Mouse (Mus musculus) lung, embryonic 14.5 days (tissue): ENCODE data around the gene Nr2c2. TPM values are rescaled to one million over a fixed set of nuclear protein-coding genes. Genes with fewer than 3 reads are reported as not detected.

Source experiments
- ATAC-seq: fragments of 200-750 bp; cut with Nextera tagmentation; 2 replicates; pipeline ENCODE4 v1.8.0; 2017; ENCODE audit warnings: mild to moderate bottlenecking, moderate TSS enrichment, moderate library complexity; ENCODE audit not compliant: insufficient read depth
- DNase-seq: peaks from one replicate; pipeline ENCODE4 v3.0.0-alpha.2; 2015
- H3K27ac ChIP-seq: fragments of 300-500 bp; sonication (generic); 2 replicates; pipeline ENCODE4 v1.5.1; 2014; ENCODE audit warnings: low read depth, mild to moderate bottlenecking, moderate library complexity
- H3K27me3 ChIP-seq: fragments of 300-500 bp; sonication (generic); 2 replicates; pipeline ENCODE4 v1.6.1; 2014; ENCODE audit warnings: low read length, control low read depth; ENCODE audit not compliant: insufficient read depth
- H3K36me3 ChIP-seq: fragments of 300-500 bp; sonication (generic); 2 replicates; pipeline ENCODE4 v1.6.1; 2014; ENCODE audit warnings: control low read depth; ENCODE audit not compliant: insufficient read depth
- H3K4me1 ChIP-seq: fragments of 300-500 bp; sonication (generic); 2 replicates; pipeline ENCODE4 v1.6.1; 2014; ENCODE audit warnings: antibody characterized with exemption, control low read depth; ENCODE audit not compliant: insufficient read depth
- H3K4me2 ChIP-seq: fragments of 300-500 bp; sonication (generic); 2 replicates; pipeline ENCODE4 v1.6.1; 2014; ENCODE audit warnings: mild to moderate bottlenecking
- H3K4me3 ChIP-seq: fragments of 300-500 bp; sonication (generic); 2 replicates; pipeline ENCODE4 v1.5.1; 2014; ENCODE audit warnings: low read depth, low read length
- H3K9ac ChIP-seq: fragments of 300-500 bp; sonication (generic); 2 replicates; pipeline ENCODE4 v1.6.1; 2014
- H3K9me3 ChIP-seq: fragments of 300-500 bp; sonication (generic); 2 replicates; pipeline ENCODE4 v1.6.1; 2016; ENCODE audit warnings: low read depth, low read length, control low read depth
- CTCF ChIP-seq: IDR thresholded peaks from 2 replicates; pipeline ENCODE4 v1.5.1; 2016; ENCODE audit warnings: antibody characterized with exemption, low read depth
- WGBS: fragments of 180-500 bp; shearing (Covaris S2); extraction: QIAGEN DNeasy Blood & Tissue Kit; methylation state at CpG from one replicate; pipeline ENCODE4 v1.1.7; 2014; 5-methylcytosine and 5-hydroxymethylcytosine counted together
- polyA plus RNA-seq: library from polyadenylated mRNA; unstranded; fragments of >200 nt; fragmentation: Nextera tagmentation; extraction: Ambion mirVana; gene quantifications from 2 replicates; pipeline ENCODE4 v1.2.1, GENCODE M21; 2014

Nr2c2 gene
- polyA plus RNA-seq, 1 experiment from 2014 or later = 33.4 TPM

GRCm38 (mm10) chr6:92089982-92090381 lies 1.2 kb upstream of the Nr2c2 start:
- peak overlapping the region; percentile 88; the same call in 1 of the 2 replicates for H3K4me3 ChIP-seq
- H3K9ac ChIP-seq = no peak overlapping the region
- peak overlapping the region; percentile 90 for H3K4me2 ChIP-seq
- TF ChIP-seq CTCF = no peak
- no peaks in the 10 kb centered on the region for H3K9me3 ChIP-seq
- ATAC-seq (no peak), DNase-seq (no peak)
- peaks cover 12% of the 10 kb centered on the region; the same call in 1 of the 2 replicates for H3K4me1 ChIP-seq
- no peak overlapping the region for H3K27ac ChIP-seq
- H3K36me3 ChIP-seq = no peaks in the 10 kb centered on the region
- H3K27me3 ChIP-seq = no peaks in the 10 kb centered on the region
- 91% methylated on average over 4 of the region's 4 CpGs for WGBS

GRCm38 (mm10) chr6:92090497-92090896 lies 693 bp upstream of the Nr2c2 start:
- Histone ChIP-seq H3K27me3 (no peaks in the 10 kb centered on the region), H3K4me2 (peak overlapping the region; percentile 90), H3K9ac (peak overlapping the region; percentile 98), H3K27ac (peak overlapping the region; percentile 100), H3K9me3 (no peaks in the 10 kb centered on the region), H3K4me3 (peak overlapping the region; percentile 88), H3K4me1 (peaks cover 12% of the 10 kb centered on the region; the same call in 1 of the 2 replicates), H3K36me3 (no peaks in the 10 kb centered on the region)
- no peak for TF ChIP-seq CTCF
- WGBS = 7% methylated on average over 4 of the region's 4 CpGs
- ATAC-seq (no peak), DNase-seq (no peak)

GRCm38 (mm10) chr6:92091767-92092489 lies 738 bp downstream of the Nr2c2 start:
- peak overlapping the region; percentile 90 for H3K4me2 ChIP-seq
- H3K36me3 ChIP-seq = no peaks in the 10 kb centered on the region
- ATAC-seq (peak; percentile 99), DNase-seq (peak; percentile 99)
- peak overlapping the region; percentile 88 for H3K4me3 ChIP-seq
- no peak for TF ChIP-seq CTCF
- under 1% methylated on average over 50 of the region's 81 CpGs for WGBS
- H3K9ac ChIP-seq = peak overlapping the region; percentile 98
- H3K4me1 ChIP-seq = peaks cover 12% of the 10 kb centered on the region; the same call in 1 of the 2 replicates
- peak overlapping the region; percentile 100 for H3K27ac ChIP-seq
- H3K27me3 ChIP-seq = no peaks in the 10 kb centered on the region
- no peaks in the 10 kb centered on the region for H3K9me3 ChIP-seq

- Histone ChIP-seq H3K9me3 (no peaks in the 10 kb centered on the region), H3K4me1 (peaks cover 12% of the 10 kb centered on the region; the same call in 1 of the 2 replicates), H3K27me3 (no peaks in the 10 kb centered on the region), H3K36me3 (no peaks in the 10 kb centered on the region), H3K4me2 (peak overlapping the region; percentile 90), H3K4me3 (peak overlapping the region; percentile 88), H3K27ac (peak overlapping the region; percentile 100), H3K9ac (peak overlapping the region; percentile 98)
- DNase-seq = no peak
- no peak for TF ChIP-seq CTCF
- WGBS = 21% methylated on average over 3 of the region's 3 CpGs
- ATAC-seq = no peak
Measured at GRCm38 (mm10) chr6:92092737-92093136, 1.5 kb downstream of the Nr2c2 start.

- H3K9me3 ChIP-seq = no peaks in the 10 kb centered on the region
- no peak overlapping the region for H3K9ac ChIP-seq
- ATAC-seq (no peak), DNase-seq (no peak)
- H3K4me2 ChIP-seq = peak overlapping the region; percentile 90; the same call in 1 of the 2 replicates
- H3K4me3 ChIP-seq = no peak overlapping the region
- WGBS = 83% methylated on average over 2 of the region's 2 CpGs
- H3K36me3 ChIP-seq = no peaks in the 10 kb centered on the region
- no peak for TF ChIP-seq CTCF
- H3K27me3 ChIP-seq = no peaks in the 10 kb centered on the region
- no peak overlapping the region for H3K27ac ChIP-seq
- H3K4me1 ChIP-seq = peaks cover 12% of the 10 kb centered on the region; the same call in 1 of the 2 replicates
Measured at GRCm38 (mm10) chr6:92093869-92094268, 2.7 kb downstream of the Nr2c2 start.

GRCm38 (mm10) chr6:92100679-92101360 lies 9.6 kb downstream of the Nr2c2 start:
- TF ChIP-seq CTCF = no peak
- Histone ChIP-seq H3K36me3 (no peaks in the 10 kb centered on the region), H3K27ac (no peak overlapping the region), H3K4me3 (no peak overlapping the region), H3K9ac (no peak overlapping the region), H3K4me2 (no peak overlapping the region), H3K9me3 (no peaks in the 10 kb centered on the region), H3K4me1 (no peaks in the 10 kb centered on the region), H3K27me3 (no peaks in the 10 kb centered on the region)
- DNase-seq (no peak), ATAC-seq (no peak)
- 66% methylated on average over 2 of the region's 2 CpGs for WGBS

- Histone ChIP-seq H3K4me2 (no peak overlapping the region), H3K9me3 (no peaks in the 10 kb centered on the region), H3K4me1 (no peaks in the 10 kb centered on the region), H3K4me3 (no peak overlapping the region), H3K36me3 (no peaks in the 10 kb centered on the region), H3K27ac (no peak overlapping the region), H3K9ac (no peak overlapping the region), H3K27me3 (no peaks in the 10 kb centered on the region)
- no peak for TF ChIP-seq CTCF
- ATAC-seq = no peak
- no peak for DNase-seq
Measured at GRCm38 (mm10) chr6:92124547-92124946, 33.4 kb downstream of the Nr2c2 start.
